Mouse (Mus musculus) ES-E14 (cell line): ENCODE measurements around the gene Dnajc13.

Experiments used
- CHD2 ChIP-seq: IDR thresholded peaks from 2 replicates; pipeline ENCODE4 v1.6.1; 2014; ENCODE audit warnings: mild to moderate bottlenecking, low read depth, low read length, inconsistent platforms
- HCFC1 ChIP-seq: IDR thresholded peaks from 2 replicates; pipeline ENCODE4 v1.6.1; 2012; ENCODE audit warnings: low read length, inconsistent platforms, borderline replicate concordance; ENCODE audit not compliant: insufficient read depth
- MAFK ChIP-seq: IDR thresholded peaks from 2 replicates; pipeline ENCODE4 v1.6.1; 2014; ENCODE audit warnings: mild to moderate bottlenecking, low read depth, low read length, inconsistent platforms; ENCODE audit not compliant: insufficient read depth
- ZC3H11A ChIP-seq: IDR thresholded peaks from 2 replicates; pipeline ENCODE4 v1.6.1; 2012; ENCODE audit warnings: low read depth, mild to moderate bottlenecking, inconsistent platforms, low read length, borderline replicate concordance
- ZNF384 ChIP-seq: IDR thresholded peaks from 2 replicates; pipeline ENCODE4 v1.6.1; 2012; ENCODE audit warnings: low read depth, low read length, inconsistent platforms

DNA sequence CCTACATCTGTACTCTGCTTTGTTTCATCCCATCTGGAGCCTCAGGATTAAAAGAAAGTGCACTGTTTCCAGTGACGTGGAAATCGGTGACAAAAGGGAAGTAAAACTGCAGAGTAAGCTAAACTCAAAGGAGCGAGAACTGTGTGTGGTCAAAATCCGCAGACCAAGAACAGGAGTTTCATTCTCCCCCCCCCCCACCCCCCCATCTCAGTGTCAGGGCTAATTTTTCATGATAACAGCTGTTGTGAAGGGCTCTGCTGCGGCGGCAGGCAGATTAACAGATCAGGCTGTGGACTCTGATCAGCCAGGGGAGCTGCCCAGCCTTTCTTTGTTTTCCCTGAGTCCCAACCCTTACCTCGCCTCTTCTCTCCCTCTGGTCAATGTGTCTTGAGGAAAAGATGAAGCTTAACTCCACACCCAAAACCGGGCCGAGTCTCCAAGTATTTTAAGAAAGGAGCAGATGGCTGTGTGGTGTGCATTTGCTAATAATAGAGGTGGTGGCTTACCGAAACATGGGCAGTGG is 6.7 kb upstream of the Dnajc13 start:
- TF ChIP-seq ZC3H11A, result no peak
- TF ChIP-seq ZNF384, result no peak
- no peak for TF ChIP-seq CHD2
- TF ChIP-seq HCFC1, result no peak
- TF ChIP-seq MAFK, result peak; percentile 43; the same call in 1 of the 2 replicates
